Mouse (Mus musculus) G1E (cell line): ENCODE data around the gene Ninj1.

Source experiments
- CTCF ChIP-seq: IDR thresholded peaks from 2 replicates; pipeline ENCODE4 v1.5.1; 2012; ENCODE audit warnings: low read depth, low read length, inconsistent platforms, mixed read lengths
- GATA1 ChIP-seq: IDR thresholded peaks from 2 replicates; pipeline ENCODE4 v1.6.1; 2012; ENCODE audit warnings: borderline replicate concordance, low read length, inconsistent platforms, mixed read lengths
- POLR2AphosphoS5 ChIP-seq: IDR thresholded peaks from 2 replicates; pipeline ENCODE4 v1.6.1; 2012; ENCODE audit warnings: low read depth, low read length, inconsistent platforms; ENCODE audit not compliant: insufficient replicate concordance
- TAL1 ChIP-seq: conservative IDR thresholded peaks from 2 replicates; pipeline ENCODE4 v1.6.1; 2012; ENCODE audit warnings: low read depth, low read length, inconsistent platforms, mixed read lengths

- no peak for TF ChIP-seq CTCF
- no peak for TF ChIP-seq GATA1
- TF ChIP-seq POLR2AphosphoS5 = no peak
- TF ChIP-seq TAL1 = no peak
Measured at GRCm38 (mm10) chr13:49170623-49171022, 16.7 kb upstream of the Ninj1 start.
